Comparison of ENCODE assay signal across 20 mouse cellular contexts in genomic region chr1:48792573-48792972, GRCm38 (mm10).
"Had no signal": no experiment of that assay in that cellular context is flagged by ENCODE, and none has a peak within 500 bp of the region (broad histone marks: within the 10 kb centered on the region; RNA-seq: fewer than 3 reads in every experiment).

No protein-coding gene starts in this region.

- H3K4me2 ChIP-seq: limb, embryonic 12.5 days; limb, embryonic 15.5 days; liver, embryonic 11.5 days; lung, embryonic 14.5 days; midbrain, embryonic 11.5 days had no signal

- H3K4me3 ChIP-seq: layer of hippocampus, adult 2 months; left cerebral cortex, adult 2 months; limb, embryonic 12.5 days; limb, embryonic 15.5 days had no signal

- H3K9me3 ChIP-seq: limb, embryonic 12.5 days; limb, embryonic 15.5 days had no signal

- DNase-seq: kidney, adult 2 months; kidney, postnatal 25 days; layer of hippocampus, adult 9-11 months; layer of hippocampus, postnatal 36 days; left cerebral cortex, postnatal 4 days; liver, postnatal 0 days; lung, embryonic 14.5 days; lung, postnatal 36 days; midbrain, embryonic 14.5 days; thymus, postnatal 25 days had no signal

- H3K4me1 ChIP-seq: limb, embryonic 12.5 days; limb, embryonic 15.5 days had no signal

- H3K27ac ChIP-seq: kidney, postnatal 0 days; layer of hippocampus, adult 2 months; left cerebral cortex, adult 2 months; limb, embryonic 12.5 days; limb, embryonic 15.5 days; liver, embryonic 14.5 days; stomach, postnatal 0 days had no signal

- H3K36me3 ChIP-seq: limb, embryonic 12.5 days; limb, embryonic 15.5 days had no signal

- H3K9ac ChIP-seq: limb, embryonic 12.5 days; limb, embryonic 15.5 days; liver, embryonic 14.5 days; liver, postnatal 0 days; lung, embryonic 14.5 days had no signal

- H3K27me3 ChIP-seq: limb, embryonic 12.5 days; limb, embryonic 15.5 days had no signal

- ATAC-seq: liver, postnatal 0 days; lung, postnatal 0 days had no signal
